Mouse (Mus musculus): ENCODE measurements at regions not wholly inside any gene's neighbourhood (a gene's known extent, or its start where the extent isn't known, plus 50 kb on each side); places are given as distances from the start of the nearest gene placed in this dataset.
A peak's percentile ranks its signal among the peaks of the same experiment; 100 is the strongest.
"Not testable (repeated sequence)": the region's sequence is repeated elsewhere in the genome, so short reads cannot be mapped to it uniquely, and the experiment has no call there.

GRCm38 (mm10) chr2:64443171-64443570 lies 345.3 kb upstream of the Fign start:
- DNase-seq (ENCODE audit: low spot score in 2 of 2) = no peak

GRCm38 (mm10) chr2:64440961-64441360 lies 343.1 kb upstream of the Fign start:
- DNase-seq (ENCODE audit: low spot score in 2 of 2) = no peak

- not testable (repeated sequence) for DNase-seq (ENCODE audit: low spot score in 2 of 2)
Measured at GRCm38 (mm10) chr2:64417129-64417528, 319.3 kb upstream of the Fign start.

GRCm38 (mm10) chr2:64413846-64414245 lies 316.0 kb upstream of the Fign start:
- DNase-seq (ENCODE audit: low spot score in 2 of 2) = no peak

- no peak for DNase-seq (ENCODE audit: low spot score in 2 of 2)
Measured at GRCm38 (mm10) chr2:64413263-64413662, 315.4 kb upstream of the Fign start.

- no peak for DNase-seq (ENCODE audit: low spot score in 2 of 2)
Measured at GRCm38 (mm10) chr2:64395946-64396345, 298.1 kb upstream of the Fign start.

GRCm38 (mm10) chr2:64394619-64395294 lies 296.9 kb upstream of the Fign start:
- peak in 1 of 2 experiments; percentile 16 for DNase-seq (ENCODE audit: low spot score in 2 of 2)

- DNase-seq (ENCODE audit: low spot score in 2 of 2) = no peak
Measured at GRCm38 (mm10) chr2:64394199-64394598, 296.4 kb upstream of the Fign start.

- no peak for DNase-seq (ENCODE audit: low spot score in 2 of 2)
Measured at GRCm38 (mm10) chr2:64369791-64370190, 272.0 kb upstream of the Fign start.

- no peak for DNase-seq (ENCODE audit: low spot score in 2 of 2)
Measured at GRCm38 (mm10) chr2:64367188-64367587, 269.4 kb upstream of the Fign start.

GRCm38 (mm10) chr2:64366528-64366927 lies 268.7 kb upstream of the Fign start:
- no peak for DNase-seq (ENCODE audit: low spot score in 2 of 2)

GRCm38 (mm10) chr2:64356286-64356685 lies 258.4 kb upstream of the Fign start:
- DNase-seq (ENCODE audit: low spot score in 2 of 2) = no peak

- peak in 1 of 2 experiments; percentile 18 for DNase-seq (ENCODE audit: low spot score in 2 of 2)
Measured at GRCm38 (mm10) chr2:64325499-64325898, 227.7 kb upstream of the Fign start.

All from left cerebral cortex, adult 8-10 months (tissue).